Mouse (Mus musculus): ENCODE results near the gene Pon3.
"Not testable (repeated sequence)": the region's sequence is repeated elsewhere in the genome, so short reads cannot be mapped to it uniquely, and the experiment has no call there.

Gene Pon3

DNA sequence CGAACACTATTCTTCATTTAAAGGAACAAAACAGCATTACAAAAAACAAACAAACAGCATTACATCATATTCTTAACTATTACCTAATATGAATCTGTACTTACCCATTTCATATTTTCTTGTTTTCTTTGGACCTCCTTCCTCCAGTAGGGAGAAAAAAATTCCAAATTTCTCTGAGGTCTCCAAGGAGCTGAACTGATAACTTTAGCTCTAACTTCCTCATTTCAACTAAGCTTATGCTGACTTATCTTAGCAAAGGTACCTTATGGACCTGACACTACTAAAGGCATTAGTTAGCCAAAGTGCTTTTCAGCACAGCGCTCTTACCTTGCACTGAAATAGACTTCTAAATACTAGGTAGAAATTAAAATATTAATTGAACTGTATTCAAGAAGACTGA is 1.2 kb downstream of the Pon3 start:
- CTCF ChIA-PET = no interaction called here

DNA sequence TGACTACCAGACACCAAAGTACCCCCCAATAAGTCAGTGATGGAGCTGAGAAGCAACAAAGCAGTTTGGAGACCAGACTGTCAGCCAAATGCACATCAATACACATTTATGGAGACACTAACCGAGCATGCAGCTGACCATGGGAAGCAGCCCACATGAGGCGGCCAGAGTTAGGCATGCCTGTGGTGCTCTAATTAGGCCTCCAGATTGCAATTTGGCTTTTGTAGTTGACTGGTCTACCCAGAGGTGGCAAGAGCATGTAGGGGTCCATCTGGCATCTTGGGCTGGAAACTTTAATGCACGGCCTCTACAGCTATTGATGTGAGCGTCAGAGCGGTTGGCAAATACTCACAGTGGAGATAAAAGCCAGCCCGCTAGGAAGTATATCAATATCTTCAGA is 10.2 kb downstream of the Pon3 start:
- CTCF ChIA-PET = interaction anchor here (0.7 kb wide), 2 partner anchors 94 to 169 kb away, joined by 5 to 9 read pairs; no protein-coding TSS in a partner anchor

DNA sequence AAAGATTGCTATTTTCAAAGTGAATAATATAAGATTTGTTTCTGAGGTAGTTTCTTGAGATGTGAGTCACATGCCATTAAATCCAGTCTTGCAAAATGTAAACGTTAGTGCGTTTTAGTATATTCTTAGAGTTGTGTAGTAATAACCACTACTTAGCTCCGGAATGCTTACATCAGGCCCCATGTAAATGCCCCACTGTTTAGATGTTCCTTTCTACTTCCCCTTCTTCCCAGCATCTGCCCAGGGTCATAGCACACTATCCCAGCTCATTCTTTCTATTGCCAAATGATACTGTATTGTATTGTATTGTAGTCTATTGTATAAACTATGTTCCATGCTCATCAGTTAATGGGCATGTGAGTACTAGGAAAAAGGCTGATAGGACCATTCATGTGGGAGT is 17.3 kb downstream of the Pon3 start:
- CTCF ChIA-PET = no interaction called here

GRCm38 (mm10) chr6:5237510-5237909 is 18.6 kb downstream of the Pon3 start:
- CTCF ChIA-PET = no interaction called here

DNA sequence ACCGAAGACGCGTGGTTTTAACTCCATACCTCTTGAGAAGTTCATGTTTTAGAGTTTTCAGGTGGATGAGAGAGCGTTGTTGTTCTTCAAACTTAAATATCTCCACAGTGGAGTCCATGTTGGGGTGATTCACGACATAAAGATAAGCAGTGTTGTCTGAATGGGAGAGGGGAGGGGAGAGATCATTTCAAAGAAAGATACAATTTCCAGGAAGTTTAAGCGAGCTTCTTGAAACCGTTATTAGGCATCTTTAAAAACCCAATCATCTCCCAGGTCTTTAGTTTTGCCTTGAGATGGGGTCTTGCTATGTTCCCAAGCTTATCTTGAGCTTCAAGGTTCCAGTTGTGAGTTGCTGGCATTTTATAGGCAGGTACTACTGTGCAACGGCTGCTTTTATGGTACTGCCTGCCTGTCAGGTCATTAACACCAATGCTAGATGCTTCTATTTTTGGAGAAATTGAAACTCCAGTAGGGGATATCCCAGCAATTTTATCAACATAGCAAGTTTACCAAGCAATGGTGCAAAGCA is 19.2 kb downstream of the Pon3 start:
- CTCF ChIA-PET = interaction anchor here (0.9 kb wide), 1 partner anchor 647 kb away, joined by 3 read pairs; no protein-coding TSS in a partner anchor

- CTCF ChIA-PET = no interaction called here
Observed at GRCm38 (mm10) chr6:5234563-5234962, 21.5 kb downstream of the Pon3 start.

DNA sequence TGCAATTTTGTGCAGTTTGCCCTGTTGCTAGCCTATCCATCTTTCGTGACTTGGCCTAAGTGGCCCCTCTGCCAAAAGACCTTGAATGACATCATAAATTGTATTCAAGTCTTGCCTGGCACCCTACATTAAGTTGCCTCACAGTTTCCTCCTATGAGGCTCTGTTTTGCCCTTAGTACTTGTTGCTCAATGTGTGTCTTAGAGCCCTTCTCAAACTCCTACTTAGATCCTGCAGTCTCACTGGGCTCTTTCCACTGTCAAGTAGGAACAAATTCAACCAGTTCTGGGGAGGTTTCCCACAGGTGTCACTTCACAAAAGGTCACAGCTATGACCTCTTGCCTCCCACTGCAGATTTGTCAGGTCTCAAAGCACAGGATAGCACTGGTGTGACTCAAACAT is 22.3 kb downstream of the Pon3 start:
- CTCF ChIA-PET = no interaction called here

DNA sequence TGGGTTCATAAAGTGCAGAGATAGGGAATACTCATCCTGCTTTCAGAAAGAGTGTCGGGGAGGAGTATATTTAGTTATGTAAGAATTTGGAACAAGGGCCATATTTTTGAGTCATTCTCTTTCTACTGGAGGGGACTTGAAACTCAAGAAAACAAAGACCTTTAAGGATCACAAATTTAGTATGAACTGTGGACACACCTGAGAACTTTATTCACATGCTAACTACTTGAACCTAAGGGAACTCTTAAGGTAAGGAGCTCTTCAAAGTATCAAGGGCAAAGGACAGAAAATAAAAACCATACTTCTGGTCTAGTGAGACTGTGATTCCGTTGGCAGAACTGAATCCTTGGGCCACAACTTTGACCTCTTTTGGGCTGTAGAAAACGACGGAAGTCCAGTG is 24.1 kb downstream of the Pon3 start:
- CTCF ChIA-PET = interaction anchor here (0.8 kb wide), 1 partner anchor 622 kb away, joined by 3 read pairs; no protein-coding TSS in a partner anchor

GRCm38 (mm10) chr6:5230261-5230660 is 25.8 kb downstream of the Pon3 start:
- CTCF ChIA-PET = no interaction called here

DNA sequence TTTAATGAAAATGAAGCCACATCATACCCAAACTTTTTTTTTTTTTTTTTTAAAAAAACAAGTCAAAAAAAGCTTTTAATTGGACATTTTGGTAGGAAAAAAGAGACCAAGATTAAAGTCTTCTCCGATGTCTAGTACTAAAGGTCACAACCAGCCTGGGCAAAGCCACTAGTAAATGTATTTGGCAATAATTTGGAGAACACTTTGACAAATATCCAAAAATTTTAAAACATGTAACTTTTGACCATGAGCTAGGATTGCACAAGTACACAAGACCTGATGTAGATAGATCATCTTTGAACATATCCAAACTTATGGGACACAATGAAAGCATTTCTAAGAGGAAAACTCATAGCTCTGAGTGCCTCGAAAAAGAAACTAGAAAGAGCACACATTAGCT is 32.5 kb downstream of the Pon3 start:
- CTCF ChIA-PET = not testable (repeated sequence)

- CTCF ChIA-PET = no interaction called here
Observed at GRCm38 (mm10) chr6:5222080-5222479, 34.0 kb downstream of the Pon3 start.

DNA sequence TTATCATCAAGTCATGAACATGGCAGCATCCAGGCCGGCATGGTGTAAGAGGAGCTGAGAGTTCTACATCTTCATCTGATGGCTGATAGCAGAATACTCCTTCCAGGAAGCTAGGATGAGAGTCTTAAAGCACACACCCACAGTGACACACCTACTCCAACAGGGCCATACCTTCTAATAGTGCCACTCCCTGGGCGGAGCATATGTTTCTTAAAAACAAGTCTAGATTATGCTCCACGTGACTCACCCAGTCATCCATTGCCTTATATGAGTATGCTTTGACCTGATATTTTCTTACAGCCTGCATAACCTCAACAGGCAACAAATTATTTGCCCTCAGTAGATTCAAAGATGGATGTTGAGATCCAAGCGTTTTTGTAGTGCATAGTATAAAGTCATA is 37.9 kb downstream of the Pon3 start:
- CTCF ChIA-PET = no interaction called here

DNA sequence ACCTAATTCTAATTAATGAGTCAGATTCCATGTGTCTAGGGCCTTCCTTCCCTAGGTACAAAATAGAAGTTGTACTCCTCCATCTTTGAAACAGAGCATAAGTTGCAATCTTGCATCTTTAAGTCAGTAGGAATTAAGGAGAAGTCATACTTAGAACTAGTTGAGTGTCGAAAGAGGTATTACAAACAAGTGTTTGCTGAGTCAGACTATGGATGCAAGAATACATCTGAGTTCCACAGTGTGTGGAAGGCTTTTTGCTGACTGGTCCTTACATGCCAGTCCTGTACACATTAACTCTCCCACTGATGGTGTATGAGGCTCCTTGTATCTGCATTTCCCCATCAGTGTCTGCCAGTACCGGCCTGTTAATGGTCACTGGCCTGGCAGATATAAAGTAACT is 48.3 kb downstream of the Pon3 start:
- CTCF ChIA-PET = no interaction called here

DNA sequence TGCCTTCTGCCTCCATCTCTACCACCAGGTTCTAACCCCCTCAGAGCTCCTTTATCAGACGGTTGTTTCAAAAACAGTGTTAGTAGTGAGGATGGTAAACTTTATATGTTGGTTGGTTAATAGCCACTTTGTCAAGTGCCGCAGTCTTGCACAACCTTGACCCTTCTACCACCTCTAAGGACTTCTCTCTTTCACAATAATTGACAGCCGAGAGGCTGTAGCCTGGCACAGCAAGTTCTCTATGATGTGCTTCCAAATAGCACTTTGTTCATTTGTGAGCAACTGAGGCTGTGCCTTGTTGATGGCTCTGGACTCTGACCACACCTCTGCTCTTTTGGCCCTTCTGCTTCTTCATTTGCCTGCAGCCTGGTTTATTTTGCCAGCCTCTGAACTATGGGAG is 56.2 kb downstream of the Pon3 start:
- CTCF ChIA-PET = no interaction called here

DNA sequence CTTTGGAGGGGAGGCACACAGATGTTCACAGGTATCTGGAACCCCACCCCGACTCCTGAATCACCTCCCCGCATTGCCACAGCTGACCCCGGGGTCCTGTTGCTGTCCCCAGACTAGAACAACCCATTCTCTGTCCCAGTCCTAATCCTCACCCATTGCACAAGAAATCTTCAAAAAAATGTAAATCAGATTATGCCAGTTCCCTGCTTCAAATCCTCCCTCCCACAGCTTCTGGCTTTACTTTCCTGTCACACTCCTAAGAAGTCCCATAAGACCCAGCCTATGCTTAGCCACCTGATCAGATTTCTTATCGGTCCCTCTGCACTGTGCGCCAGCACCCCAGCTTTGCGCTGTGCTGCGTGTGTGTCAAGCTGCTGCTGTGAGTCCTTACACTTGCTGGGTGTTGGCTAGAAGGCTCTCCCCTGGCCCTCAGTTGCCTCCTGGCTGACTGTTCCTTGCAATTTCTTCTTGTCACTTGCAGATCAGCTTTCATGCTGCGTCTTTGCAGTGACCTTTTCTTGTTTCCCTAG is 56.6 kb downstream of the Pon3 start:
- CTCF ChIA-PET = no interaction called here

DNA sequence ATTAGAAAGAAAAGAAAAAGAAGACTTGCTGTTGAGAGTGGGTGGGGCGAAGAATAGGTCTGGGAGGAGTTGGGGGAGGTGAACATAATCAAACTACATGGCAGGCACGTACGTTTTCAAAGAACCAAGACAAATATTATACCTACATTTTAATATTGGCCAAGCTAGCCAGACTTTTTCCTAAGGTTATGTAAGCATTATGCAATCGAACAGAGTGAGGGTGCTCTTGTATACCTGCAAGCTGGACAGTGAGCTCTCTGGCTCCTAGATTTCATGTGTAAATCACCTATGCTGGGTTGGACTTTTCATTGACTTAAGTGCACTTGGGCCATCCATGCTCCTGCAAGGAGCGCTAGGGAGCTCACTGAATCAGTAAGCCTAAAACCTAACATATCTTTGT is 57.5 kb downstream of the Pon3 start:
- CTCF ChIA-PET = no interaction called here

DNA sequence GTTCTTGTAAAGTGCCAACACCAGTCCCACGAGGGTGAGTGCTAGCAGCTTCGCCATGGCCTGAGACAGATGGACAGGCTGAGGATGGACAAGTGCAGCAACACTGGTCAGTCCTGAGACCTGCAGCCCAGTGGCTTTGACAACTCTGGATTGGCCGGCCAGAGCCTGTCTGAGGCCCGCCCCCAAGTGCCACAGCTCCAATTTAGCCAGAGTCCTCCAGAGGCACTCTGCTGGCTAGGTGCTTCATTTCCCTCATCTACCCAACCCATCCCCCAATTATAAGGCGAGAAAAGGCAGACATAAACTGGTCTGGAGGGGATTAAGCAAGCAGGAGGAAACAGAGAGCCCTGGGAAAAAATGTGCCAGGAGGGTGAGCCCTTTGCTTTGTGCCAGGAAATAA is 62.4 kb downstream of the Pon3 start, which contains the start of gene Pon1:
TSS of gene Pon1 (minus strand) at position 254 of the 400 bp plus-strand sequence.
- CTCF ChIA-PET = interaction anchor here (0.7 kb wide), 1 partner anchor 238 kb away, joined by 4 read pairs; no protein-coding TSS in a partner anchor

- CTCF ChIA-PET = no interaction called here
Observed at GRCm38 (mm10) chr6:5190761-5191160, 65.3 kb downstream of the Pon3 start.

DNA sequence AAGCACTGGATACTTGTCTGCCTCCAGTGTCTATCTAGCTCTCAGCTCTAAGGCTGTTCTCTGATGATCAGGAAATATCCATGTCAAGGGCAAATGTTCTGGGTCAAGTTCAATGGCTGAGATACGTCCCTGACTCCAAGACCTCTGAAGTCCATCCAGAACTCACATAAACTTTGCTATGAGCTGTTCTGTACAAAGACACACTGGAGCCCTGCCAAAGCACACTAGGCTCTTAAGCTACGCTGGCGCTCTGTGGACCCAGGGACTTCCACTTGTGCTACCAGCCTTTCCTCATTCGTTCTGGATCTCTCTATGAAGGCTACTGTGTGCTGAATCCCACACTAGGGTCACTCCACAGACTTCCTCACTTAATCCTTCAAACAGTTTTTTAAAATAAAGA is 66.6 kb downstream of the Pon3 start:
- CTCF ChIA-PET = no interaction called here

GRCm38 (mm10) chr6:5188938-5189337 is 67.1 kb downstream of the Pon3 start:
- CTCF ChIA-PET = no interaction called here

DNA sequence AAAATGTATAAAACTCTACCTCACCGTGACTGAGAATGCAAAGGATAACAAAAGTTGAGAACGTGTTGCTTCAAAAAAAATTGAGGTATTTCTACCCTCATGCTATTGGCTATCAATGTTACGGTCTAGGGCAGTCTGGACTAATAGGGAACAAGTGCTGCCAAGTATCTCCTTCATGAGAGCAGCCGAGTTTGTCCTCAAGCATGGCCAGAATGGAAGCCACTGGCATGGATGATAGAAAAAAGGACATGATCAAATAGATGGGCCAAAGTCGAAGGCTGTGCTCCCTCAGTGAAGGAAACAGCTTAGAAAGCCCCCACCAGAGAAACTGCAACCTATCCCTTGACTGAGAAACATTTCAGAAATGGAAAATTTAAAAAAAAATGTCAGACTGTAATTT is 68.0 kb downstream of the Pon3 start:
- CTCF ChIA-PET = no interaction called here

- CTCF ChIA-PET = no interaction called here
Observed at GRCm38 (mm10) chr6:5187586-5187985, 68.5 kb downstream of the Pon3 start.

DNA sequence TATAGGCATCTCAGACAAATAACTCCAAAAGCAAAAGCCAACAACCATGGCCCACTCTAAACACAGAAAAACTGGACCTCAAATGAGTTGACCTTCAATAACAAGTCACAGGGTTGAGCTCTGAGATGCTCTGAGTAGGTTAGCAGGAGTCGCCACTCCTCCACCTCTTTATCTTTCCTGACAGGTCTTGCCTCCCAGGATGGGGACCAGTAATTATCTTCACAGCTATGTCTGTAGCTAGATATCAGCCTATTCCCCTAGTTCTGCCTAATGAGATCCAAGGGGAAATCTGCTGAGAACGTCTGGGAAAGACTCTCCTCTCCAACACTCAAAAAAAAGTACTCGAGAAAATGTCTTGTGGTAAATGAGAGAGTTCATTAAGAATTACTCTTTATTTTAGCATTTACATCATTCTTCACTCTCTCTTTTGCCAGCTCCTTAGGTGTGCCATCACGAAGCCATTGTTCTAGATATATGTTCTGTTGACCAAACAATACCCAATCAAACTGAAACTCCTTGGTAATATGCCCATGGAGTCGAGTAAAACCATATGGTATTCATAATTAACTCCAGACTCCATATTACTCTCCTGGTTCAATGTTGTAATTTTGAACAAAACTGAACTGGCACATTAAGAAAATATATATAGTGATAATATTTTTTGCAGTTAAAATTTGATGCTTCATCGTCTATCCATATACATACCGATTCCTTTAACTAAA is 69.7 kb downstream of the Pon3 start:
- CTCF ChIA-PET = no interaction called here

DNA sequence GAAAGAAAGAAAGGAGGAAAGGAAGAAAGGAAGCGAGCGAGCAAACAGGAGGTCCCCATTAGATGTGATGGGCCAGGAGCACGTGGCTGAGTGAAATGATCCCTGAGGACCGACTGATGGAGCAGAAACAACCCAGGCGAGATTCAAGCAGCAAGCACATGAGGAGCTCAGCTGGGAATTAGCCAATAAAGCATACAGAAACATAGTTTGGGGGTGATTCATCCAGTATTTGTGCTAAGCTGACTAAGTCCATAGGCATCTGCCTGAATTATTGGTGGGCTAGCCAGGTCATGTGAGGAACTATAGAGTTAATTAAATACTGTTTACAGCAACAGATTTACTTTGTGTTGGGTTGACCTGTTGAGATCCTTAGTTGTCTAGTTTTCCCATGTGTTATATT is 75.4 kb downstream of the Pon3 start:
- CTCF ChIA-PET = interaction anchor here (0.9 kb wide), 1 partner anchor 1033 kb away, joined by 4 read pairs; no protein-coding TSS in a partner anchor
